ENCODE assay signal across 8 mouse cellular contexts in genomic region chr15:81522761-81523168, GRCm38 (mm10). TPM values are rescaled to one million over a fixed set of nuclear protein-coding genes. Genes with fewer than 3 reads are reported as not detected.
DNase-seq lines count a peak whose midpoint lies in the region; ATAC-seq lines count a peak whose summit lies in the region.

No protein-coding gene starts in this region.

- 1% methylated on average over 16 of the region's 16 CpGs for WGBS in limb, embryonic 11.5 days
- WGBS in neural tube, embryonic 13.5 days = 1% methylated on average over 16 of the region's 16 CpGs

- peak; percentile 22 for DNase-seq in embryo, embryonic 11.5 days (ENCODE audit: low read depth, low spot score)
- no peak for DNase-seq in embryo, embryonic 9.5 days (ENCODE audit: extremely low spot score)
- peak; percentile 24 for DNase-seq in urinary bladder, postnatal 10 days (ENCODE audit: low spot score)
- no peak for DNase-seq in urinary bladder, adult 2 months (ENCODE audit: low spot score)
- no peak for DNase-seq in limb, embryonic 11.5 days (ENCODE audit: low spot score)
- no peak for DNase-seq in embryo, embryonic 11 days
- DNase-seq in gastrocnemius, postnatal 10 days = no peak

- peak overlapping the region; percentile 58 for H3K4me3 ChIP-seq in limb, embryonic 11.5 days (ENCODE audit: low read depth, low read length)
- peak overlapping the region; percentile 58 for H3K4me3 ChIP-seq in neural tube, embryonic 13.5 days

- H3K4me1 ChIP-seq in limb, embryonic 11.5 days (ENCODE audit: control insufficient read depth, insufficient read depth, low read length) = no peaks in the 10 kb centered on the region
- H3K4me1 ChIP-seq in neural tube, embryonic 13.5 days (replicated peaks) = peaks cover 21% of the 10 kb centered on the region

- peak overlapping the region; percentile 31 for H3K27ac ChIP-seq in limb, embryonic 11.5 days (replicated peaks; ENCODE audit: low read depth, low read length)
- peak overlapping the region; percentile 88 for H3K27ac ChIP-seq in neural tube, embryonic 13.5 days (replicated peaks)

- no peaks in the 10 kb centered on the region for H3K27me3 ChIP-seq in limb, embryonic 11.5 days (ENCODE audit: control insufficient read depth, insufficient read depth, low read length)
- H3K27me3 ChIP-seq in neural tube, embryonic 13.5 days = peaks cover 8% of the 10 kb centered on the region; the same call in 1 of the 2 replicates

- peak overlapping the region; percentile 71 for H3K9ac ChIP-seq in limb, embryonic 11.5 days (ENCODE audit: low read length)
- peak overlapping the region; percentile 80 for H3K9ac ChIP-seq in neural tube, embryonic 13.5 days

- H3K9me3 ChIP-seq in limb, embryonic 11.5 days (ENCODE audit: control insufficient read depth, low read length) = no peaks in the 10 kb centered on the region
- no peaks in the 10 kb centered on the region for H3K9me3 ChIP-seq in neural tube, embryonic 13.5 days

- H3K4me2 ChIP-seq in limb, embryonic 11.5 days (ENCODE audit: low read depth, severe bottlenecking) = peak overlapping the region; percentile 96
- H3K4me2 ChIP-seq in neural tube, embryonic 13.5 days = peak overlapping the region; percentile 92

- H3K36me3 ChIP-seq in limb, embryonic 11.5 days (ENCODE audit: control insufficient read depth, insufficient read depth, low read length) = no peaks in the 10 kb centered on the region
- no peaks in the 10 kb centered on the region for H3K36me3 ChIP-seq in neural tube, embryonic 13.5 days

- ATAC-seq in limb, embryonic 11.5 days (ENCODE audit: insufficient number of reproducible peaks, low FRiP score, low TSS enrichment, low read depth) = peak; percentile 63; the same call in 1 of the 2 replicates
- ATAC-seq in neural tube, embryonic 13.5 days (ENCODE audit: low read depth) = peak; percentile 72

RNA-seq across cellular contexts. Expression of gene Rbx1, which starts 56.7 kb away (rescaled TPM):
- 152 and 157 TPM in 2 replicates for polyA plus RNA-seq in urinary bladder, adult 2 months (2012; rRNA removed)
- polyA plus RNA-seq in limb, embryonic 11.5 days (2014; fragmentation: Nextera tagmentation; extraction: Ambion mirVana) = 569 and 571 TPM in 2 replicates
- 484 and 496 TPM in 2 replicates for polyA plus RNA-seq in neural tube, embryonic 13.5 days (2015; fragmentation: Nextera tagmentation; extraction: Ambion mirVana)
- 100 to 1,000 TPM; 118 to 123 TPM for total RNA-seq in gastrocnemius, postnatal 10 days (2021)

Comparison
In these comparisons a context has a peak if more than half of its experiments do, and no peak if none do; other contexts are left out.
1. DNase-seq: peak in embryo, embryonic 11.5 days (single experiment) and urinary bladder, postnatal 10 days (single experiment); none in embryo, embryonic 9.5 days (single experiment), urinary bladder, adult 2 months (single experiment), limb, embryonic 11.5 days (single experiment), embryo, embryonic 11 days (single experiment) and gastrocnemius, postnatal 10 days (single experiment).